Mouse (Mus musculus): ENCODE data around the gene Evi2.
A peak's percentile ranks its signal among the peaks of the same experiment; 100 is the strongest.

Gene Evi2

DNA sequence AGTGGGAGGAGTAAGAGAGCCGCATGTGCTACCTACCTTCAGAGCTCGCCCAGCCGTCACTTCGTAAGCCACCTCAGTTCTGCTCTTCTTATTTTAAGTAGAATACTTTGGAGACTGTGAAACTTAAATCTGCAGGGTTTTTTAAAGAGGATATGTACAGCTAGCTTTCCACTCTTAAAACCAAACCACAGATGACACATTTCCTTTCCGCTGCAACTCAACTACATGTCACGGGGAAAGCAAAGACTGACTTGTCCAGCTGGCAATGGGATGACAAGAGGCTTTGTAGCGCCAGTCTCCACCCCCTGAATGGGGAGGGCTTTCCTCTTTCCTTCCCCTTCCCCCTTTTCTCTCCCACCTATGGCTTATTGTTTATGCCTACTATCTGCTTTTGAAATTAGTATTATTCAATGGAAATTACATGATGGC is at the start of gene Evi2, which contains the start of gene Evi2a:
TSS of gene Evi2 (minus strand) at position 257 of the 429 bp plus-strand sequence.
TSS of gene Evi2a (minus strand) at position 277 of the 429 bp plus-strand sequence.
- no peak for DNase-seq

DNA sequence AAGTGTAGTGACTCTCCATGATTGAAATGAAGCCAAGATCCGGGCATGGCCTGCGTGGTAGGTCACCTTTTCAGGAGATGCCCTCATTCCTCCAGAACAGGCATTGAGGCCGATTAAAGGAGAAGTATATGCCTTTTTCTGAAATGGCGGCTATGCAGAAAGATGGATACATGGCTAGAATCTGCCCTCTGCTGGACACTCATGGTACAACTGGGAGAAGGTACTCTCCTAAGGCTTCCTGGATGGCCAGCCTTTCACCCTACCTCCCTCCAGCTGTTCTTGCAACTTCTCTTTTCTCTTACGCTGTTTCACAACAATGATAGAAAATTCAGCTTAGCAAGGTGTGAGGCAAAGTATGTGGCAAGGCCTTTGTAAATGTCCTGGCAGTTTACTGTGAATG is 47.4 kb upstream of the Evi2 start:
- DNase-seq: peak; percentile 85

- no peak for DNase-seq
Observed at GRCm38 (mm10) chr11:79575383-79576073, 45.1 kb upstream of the Evi2 start.

DNA sequence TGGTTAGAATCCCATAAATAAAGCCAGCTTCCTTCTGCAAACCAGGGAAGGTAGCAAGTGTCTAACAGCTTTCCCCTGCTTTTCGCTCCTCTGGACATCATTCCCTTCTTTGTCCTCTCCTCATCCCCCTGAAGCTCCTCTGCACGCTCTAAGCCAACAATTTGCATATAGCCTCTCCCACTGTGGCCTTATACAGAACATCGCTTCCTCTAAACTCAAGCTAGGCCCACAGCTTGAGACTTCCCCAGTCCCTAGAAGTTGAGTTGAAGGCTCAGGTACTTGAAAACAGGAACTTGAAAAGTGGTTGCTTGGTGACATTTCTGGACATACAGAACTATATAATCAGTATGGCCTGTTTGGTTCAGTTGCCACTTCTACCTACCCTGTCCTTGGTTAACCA is 43.4 kb upstream of the Evi2 start:
- DNase-seq: no peak

DNA sequence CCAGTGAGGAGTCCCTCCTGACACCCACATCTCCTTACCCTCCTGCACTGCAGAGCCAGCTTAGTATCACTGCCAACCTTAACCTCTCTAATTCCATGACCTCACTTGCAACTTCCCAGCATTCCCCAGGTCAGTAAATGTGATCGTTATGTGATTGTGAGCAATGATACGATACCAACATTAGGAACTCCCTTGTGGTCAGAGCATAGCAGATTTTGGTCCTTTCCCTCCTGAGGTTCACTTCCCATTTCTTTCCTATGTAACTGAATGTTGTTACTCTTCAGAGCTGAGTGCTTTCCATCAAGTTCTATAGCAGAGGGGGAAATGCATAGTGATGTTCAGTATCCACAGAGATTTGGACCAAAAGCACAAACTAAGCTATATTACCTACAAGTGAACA is 39.9 kb upstream of the Evi2 start:
- no peak for DNase-seq

- no peak for DNase-seq
Observed at GRCm38 (mm10) chr11:79568197-79568911, 38.0 kb upstream of the Evi2 start.

DNA sequence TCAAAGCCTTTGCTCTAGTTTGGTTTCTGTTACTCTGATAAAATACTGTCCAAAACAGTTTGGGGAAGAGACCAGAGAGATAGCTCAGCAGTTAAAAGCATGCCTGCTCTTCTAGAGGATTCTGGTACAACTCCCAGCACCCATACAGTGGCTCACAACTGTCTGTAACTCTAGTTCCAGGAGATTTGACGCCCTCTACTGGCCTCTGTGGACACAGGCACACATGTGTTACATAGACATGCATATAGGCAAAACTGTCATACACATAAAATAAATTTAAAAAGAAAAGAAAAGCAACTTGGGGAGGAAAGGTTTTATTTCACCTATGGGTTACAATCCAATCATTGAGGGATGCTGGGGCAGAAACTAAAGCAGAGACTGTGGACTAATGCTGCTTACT is 36.6 kb upstream of the Evi2 start:
- no peak for DNase-seq

DNA sequence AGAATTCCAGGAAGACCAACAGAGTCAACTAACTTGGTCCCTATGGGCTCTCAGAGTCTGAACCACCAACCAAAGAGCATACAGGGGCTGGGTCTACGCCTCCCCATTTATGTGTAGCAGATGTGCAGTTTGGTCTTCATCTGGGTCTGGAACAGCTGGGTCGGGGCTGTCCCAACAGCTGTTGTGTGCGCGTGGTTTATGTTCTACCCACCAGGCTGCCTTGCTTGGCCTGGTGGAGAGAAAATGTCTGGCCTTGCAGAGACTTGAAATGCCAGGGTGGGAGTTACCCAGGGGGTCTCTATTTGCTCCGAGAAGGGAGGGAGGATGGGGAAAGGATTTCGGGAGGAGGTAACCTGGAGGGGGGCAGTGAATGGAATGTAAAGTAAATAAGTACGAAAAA is 33.1 kb upstream of the Evi2 start:
- DNase-seq: no peak

GRCm38 (mm10) chr11:79560536-79560935 is 30.1 kb upstream of the Evi2 start:
- no peak for DNase-seq

DNA sequence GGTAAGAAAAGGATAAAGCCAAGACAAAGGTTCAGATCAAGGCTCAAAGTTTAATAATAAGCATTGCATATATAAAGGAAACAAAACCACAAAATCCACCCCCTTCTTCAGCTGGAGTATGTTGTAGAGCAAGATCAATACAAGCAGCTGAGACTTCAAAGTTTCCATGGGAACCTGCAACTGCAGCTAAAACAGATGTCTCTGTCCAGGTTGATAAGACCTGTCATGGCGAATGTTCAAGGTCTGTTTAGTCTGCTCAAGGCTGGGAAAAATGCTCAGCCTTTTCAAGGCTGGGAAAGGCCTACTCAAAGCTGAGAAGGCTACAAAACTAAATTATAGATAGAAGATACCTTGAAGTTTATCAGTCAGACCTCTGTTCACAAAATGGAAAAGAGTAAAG is 22.2 kb upstream of the Evi2 start:
- no peak for DNase-seq

DNA sequence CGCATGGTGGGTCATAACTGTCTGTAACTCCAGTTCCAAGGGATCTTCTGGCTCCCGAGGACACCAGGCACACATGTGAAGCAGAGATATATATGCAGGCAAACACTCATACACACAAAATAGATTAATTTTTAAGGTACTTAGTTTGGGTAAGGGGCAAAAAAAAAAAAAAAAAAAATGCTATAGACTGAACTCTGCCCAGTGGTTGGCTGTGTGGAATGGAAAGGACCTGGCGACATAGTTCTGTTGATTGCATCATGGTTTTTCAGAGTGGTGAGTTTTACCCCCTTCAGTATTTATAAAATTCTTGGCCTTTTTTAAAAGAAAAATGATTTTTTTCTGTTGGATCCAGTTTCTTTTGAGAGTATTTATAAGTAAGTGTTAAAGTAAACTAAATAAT is 5.9 kb upstream of the Evi2 start:
- no peak for DNase-seq

DNA sequence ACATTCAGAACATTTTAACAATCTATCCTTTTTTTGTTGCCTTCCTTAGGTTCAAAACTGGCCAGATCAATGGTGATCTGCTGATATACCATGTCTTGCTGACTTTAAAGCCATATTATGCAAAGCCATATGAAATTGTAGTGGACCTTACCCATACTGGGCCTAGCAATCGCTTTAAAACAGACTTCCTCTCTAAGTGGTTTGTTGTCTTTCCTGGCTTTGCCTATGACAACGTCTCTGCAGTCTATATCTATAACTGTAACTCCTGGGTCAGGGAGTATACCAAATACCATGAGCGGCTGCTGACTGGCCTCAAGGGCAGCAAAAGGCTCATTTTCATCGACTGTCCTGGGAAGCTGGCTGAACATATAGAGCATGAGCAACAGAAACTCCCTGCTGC is 5.2 kb upstream of the Evi2 start:
- no peak for DNase-seq

- no peak for DNase-seq
Observed at GRCm38 (mm10) chr11:79533950-79534690, 3.7 kb upstream of the Evi2 start.

DNA sequence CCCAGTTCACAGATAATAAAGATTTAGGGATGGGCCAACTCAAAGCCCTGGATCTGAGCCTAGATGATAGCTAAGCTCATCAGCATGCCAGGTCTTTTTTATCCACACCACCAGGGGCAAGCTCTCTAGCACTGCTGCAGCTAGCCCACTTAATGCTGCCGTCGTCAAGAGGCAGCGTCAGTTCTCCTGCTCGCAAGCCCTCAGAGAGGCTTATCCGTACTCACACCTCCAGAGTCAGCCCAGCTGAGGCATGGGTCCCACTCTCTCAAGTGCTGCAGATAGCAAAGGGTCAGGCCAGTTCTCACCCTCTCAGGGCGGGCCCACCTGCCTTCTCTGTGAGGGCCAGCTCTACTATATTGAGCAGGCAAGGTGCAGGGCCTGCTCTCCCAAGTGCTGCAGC is 2.9 kb upstream of the Evi2 start:
- DNase-seq: no peak

DNA sequence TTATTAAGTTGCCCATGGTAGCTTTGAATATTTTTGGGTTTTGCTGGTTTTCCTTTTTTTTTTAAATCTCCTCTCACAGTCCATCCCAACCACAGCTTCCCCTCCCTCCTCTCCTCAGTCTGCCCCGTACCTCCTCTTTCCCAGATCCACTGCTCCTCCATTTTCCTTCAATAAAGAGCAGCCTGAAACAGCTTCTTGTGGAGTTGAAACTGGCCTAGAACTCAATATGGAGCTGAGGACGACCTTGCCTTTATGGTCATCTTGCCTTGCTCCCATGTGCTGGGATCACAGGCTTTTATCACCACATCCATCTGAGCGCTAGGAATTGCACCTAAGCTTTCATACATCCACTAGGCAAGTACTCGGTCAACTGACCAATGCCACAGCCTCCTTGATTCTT is 1.1 kb upstream of the Evi2 start:
- DNase-seq: no peak

DNA sequence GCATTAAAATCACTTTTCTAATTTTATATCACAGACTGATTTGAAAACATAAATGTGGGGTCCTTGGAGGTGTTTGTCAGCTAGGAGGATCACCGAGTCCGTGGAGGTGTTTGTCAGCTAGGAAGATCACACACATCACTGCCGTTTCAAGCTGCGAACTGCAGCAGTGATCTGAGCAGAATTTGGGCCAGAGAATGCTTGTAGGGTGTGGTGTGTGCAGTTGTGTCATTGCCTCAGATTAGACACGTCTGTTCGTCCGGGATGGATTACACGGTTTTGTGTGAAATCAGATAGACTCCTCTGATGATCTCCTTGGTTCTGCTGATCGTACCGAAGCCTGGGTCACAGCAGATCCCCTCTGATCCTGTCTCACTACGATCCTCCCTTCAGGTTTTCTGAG is 385 bp upstream of the Evi2 start:
- DNase-seq: no peak

DNA sequence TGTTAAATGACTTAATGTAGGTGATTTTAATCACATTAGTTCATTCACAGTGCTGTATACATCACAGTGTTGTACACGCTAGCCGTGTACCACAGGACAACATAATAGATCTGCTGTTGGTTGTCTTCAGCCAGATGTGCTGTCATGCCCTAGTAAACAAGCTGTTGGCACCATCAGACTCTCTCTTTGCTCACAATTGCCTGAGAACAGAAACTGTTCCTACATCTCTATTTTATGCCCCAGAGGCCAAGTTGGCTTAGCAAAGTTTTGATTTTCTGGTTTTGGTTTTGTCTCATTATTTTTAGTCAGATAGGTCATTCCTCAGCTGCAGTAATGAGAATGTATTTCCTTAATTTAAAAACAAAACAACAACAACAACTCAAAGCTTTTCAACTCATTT is 653 bp downstream of the Evi2 start:
- DNase-seq: no peak

- no peak for DNase-seq
Observed at GRCm38 (mm10) chr11:79529226-79529625, 1.2 kb downstream of the Evi2 start.

- DNase-seq: no peak
Observed at GRCm38 (mm10) chr11:79528601-79529000, 1.8 kb downstream of the Evi2 start.

DNA sequence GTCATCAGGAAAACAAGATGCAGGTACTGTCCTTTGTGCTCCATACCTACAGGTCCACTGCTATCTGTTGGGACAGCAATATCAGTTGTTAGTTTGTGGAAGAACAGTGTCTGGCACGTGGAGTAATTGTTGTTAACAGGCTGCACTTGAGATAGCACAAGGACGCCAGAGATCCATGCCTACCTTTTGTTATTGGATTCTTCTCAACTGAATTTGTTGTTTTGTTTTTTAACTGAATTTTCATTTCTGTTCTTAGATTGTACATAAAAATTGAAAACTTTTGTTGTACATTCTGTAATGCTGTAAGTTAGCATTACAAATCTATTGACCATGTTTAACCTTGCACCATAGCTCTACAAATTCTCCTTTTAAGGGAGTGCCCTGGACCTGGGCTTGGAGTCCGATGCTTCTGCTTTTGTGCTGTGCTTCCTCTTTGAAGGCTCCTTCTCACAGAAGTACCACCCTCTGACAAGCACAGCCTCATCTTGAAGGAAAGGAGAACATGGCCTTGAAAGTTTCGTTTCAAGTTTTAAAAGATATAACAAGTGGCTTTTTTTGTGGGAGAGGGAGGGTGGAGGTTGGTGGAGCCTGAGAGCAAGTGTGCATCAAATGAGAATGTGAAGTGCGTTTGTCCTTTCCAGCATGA is 2.5 kb downstream of the Evi2 start:
- DNase-seq: no peak

DNA sequence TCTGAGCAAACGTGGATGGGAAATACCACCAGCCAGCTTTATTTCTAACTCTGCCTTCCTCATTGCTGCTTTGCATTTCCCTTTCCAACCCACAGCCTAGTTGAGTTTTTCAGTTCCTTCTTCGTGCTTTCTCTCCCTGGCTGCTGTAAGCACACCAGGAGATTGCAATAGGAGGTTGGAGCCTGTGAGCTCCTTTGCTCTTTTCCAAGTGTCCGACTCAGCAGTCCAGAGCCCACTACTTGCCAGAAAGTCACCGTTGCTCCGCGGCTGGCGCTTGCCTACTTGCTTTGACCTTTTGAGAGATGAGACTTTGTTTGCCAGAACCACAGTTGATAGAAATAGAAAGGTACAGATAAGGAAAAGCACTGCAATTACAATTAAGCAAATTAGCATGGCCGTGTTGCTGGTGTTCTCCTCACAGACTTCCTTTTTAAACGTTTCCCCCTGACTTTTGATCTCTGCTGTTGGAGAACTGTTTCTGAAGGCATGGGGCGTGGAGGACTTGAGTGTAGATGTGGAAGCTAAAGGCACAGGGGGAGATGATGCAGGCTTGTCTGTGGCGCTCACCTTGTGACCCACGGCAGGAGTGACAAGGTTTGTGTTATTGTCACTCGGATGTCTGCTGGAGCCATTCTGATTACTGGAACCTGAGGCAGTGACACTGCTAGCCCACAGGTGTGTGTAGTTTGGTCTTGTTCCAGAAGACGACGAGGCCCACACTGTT is 3.2 kb downstream of the Evi2 start:
- DNase-seq: no peak

DNA sequence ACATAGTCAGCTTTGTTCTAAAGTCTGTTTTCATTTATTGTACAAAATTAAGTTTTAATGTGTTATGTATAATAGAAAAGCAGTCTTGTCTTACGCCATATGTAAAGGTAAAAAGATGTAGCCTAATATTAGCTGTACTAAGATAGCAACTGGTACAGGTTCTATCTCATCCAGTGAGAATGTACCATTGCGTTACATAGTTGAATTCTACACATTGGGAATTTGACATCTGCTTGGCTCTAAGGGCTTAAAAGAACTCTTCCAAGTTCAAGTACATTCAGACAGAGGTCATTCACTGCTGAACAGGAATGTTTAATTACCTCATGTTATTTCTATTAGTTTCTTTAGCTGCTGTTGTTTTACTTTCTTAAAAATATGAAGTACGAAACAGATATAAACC is 3.8 kb downstream of the Evi2 start:
- no peak for DNase-seq

- DNase-seq: no peak
Observed at GRCm38 (mm10) chr11:79524310-79524575, 6.1 kb downstream of the Evi2 start.
